Mouse (Mus musculus): ENCODE results near the gene Vax1. TPM values are rescaled to one million over a fixed set of nuclear protein-coding genes. Genes with fewer than 3 reads are reported as not detected.

Vax1 gene
- polyA plus RNA-seq (2014; fragmentation: Illumina TruSeq; extraction: RNeasy Lipid Tissue Mini Kit (QIAGEN cat#74804)), result not detected

GRCm38 (mm10) chr19:59169936-59170765, at the start of gene Vax1:
TSS of gene Vax1 (minus strand) at chr19:59170056.

GRCm38 (mm10) chr19:59218991-59219390, 49.1 kb upstream of the Vax1 start, which contains the start of gene Kcnk18:
TSS of gene Kcnk18 (plus strand) at chr19:59219214.

Other genes with a start within 250 kb of the Vax1 start
- 1.5 TPM for gene Eno4, start 226.6 kb downstream of the Vax1 start, polyA plus RNA-seq (2014; fragmentation: Illumina TruSeq; extraction: RNeasy Lipid Tissue Mini Kit (QIAGEN cat#74804))
- gene Hspa12a, start 226.4 kb downstream of the Vax1 start, polyA plus RNA-seq (2014; fragmentation: Illumina TruSeq; extraction: RNeasy Lipid Tissue Mini Kit (QIAGEN cat#74804)), result 35.0 TPM
- gene Shtn1, start 94.0 kb downstream of the Vax1 start, polyA plus RNA-seq (2014; fragmentation: Illumina TruSeq; extraction: RNeasy Lipid Tissue Mini Kit (QIAGEN cat#74804)), result 30.8 TPM
- gene Kcnk18, start 49.2 kb upstream of the Vax1 start, polyA plus RNA-seq (2014; fragmentation: Illumina TruSeq; extraction: RNeasy Lipid Tissue Mini Kit (QIAGEN cat#74804)), result 0.17 TPM
- 234 TPM for gene Slc18a2, start 90.8 kb upstream of the Vax1 start, polyA plus RNA-seq (2014; fragmentation: Illumina TruSeq; extraction: RNeasy Lipid Tissue Mini Kit (QIAGEN cat#74804))
- 1.5 TPM for gene Rps12-ps3, start 152.2 kb upstream of the Vax1 start, polyA plus RNA-seq (2014; fragmentation: Illumina TruSeq; extraction: RNeasy Lipid Tissue Mini Kit (QIAGEN cat#74804))
- gene Pdzd8, start 175.7 kb upstream of the Vax1 start, polyA plus RNA-seq (2014; fragmentation: Illumina TruSeq; extraction: RNeasy Lipid Tissue Mini Kit (QIAGEN cat#74804)), result 97.2 TPM